Mouse (Mus musculus): ENCODE measurements at regions not wholly inside any gene's neighbourhood (a gene's known extent, or its start where the extent isn't known, plus 50 kb on each side); places are given as distances from the start of the nearest gene placed in this dataset.

DNA sequence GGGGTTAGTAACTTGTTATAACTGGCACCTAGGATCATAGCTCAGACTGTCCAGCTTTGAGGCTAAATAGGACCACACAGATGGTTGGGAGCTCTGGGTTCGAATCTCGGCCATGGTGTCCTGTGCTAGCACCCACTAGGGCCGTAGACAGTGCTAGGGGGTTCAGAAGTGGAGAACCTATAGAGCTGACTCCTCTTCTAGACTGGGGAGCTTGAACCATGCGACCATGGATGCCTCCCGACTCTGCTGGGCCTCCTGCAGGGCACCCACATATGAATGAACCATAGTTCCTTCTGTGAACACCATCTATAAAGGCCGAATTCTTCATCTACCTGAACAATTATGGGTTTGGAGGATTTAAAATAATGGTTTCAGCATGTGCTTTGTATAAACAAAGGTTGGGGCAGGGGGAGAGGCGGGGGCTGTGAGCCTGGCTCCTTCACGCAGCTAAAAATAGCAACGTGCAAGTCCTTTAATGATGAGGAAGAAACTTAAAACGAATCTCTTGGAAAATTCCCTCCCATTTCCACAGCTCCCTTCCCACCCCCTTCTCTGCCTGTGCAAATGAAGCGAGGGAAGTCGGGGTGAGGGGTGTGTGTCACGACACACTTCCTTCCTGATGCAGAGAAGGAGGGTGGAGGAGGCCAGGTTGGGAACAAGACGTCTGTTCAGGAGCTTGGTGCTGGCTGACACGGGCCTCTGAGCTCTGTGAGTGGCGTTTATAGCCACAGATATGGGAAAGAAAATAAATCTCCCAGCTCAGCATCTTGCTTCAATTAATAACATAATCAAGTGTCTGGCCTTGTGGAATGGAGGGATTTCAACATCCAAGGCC, 71.6 kb downstream of the Syf2 start:
- peaks cover 5% of the 10 kb centered on the region for H3K4me1 ChIP-seq (ENCODE audit: control insufficient read depth, insufficient read depth, low read length)
- WGBS, result 33% methylated on average over 16 of the region's 16 CpGs
- peak; percentile 56; the same call in 1 of the 2 replicates for ATAC-seq (ENCODE audit: insufficient number of reproducible peaks, insufficient read depth, low FRiP score, low read depth)
- no peak overlapping the region for H3K9ac ChIP-seq (replicated peaks; ENCODE audit: low read depth, low read length)
- no peak overlapping the region for H3K27ac ChIP-seq (ENCODE audit: low read length)
- no peak overlapping the region for H3K4me3 ChIP-seq (ENCODE audit: low read depth, low read length)
- H3K4me2 ChIP-seq (replicated peaks; ENCODE audit: low read depth, low read length), result no peak overlapping the region
- H3K9me3 ChIP-seq (ENCODE audit: control insufficient read depth, low read depth, low read length), result no peaks in the 10 kb centered on the region
- H3K27me3 ChIP-seq (ENCODE audit: control insufficient read depth, insufficient read depth, low read length), result no peaks in the 10 kb centered on the region
- H3K36me3 ChIP-seq (ENCODE audit: control insufficient read depth, insufficient read depth, low read length), result no peaks in the 10 kb centered on the region

- ATAC-seq (ENCODE audit: insufficient number of reproducible peaks, insufficient read depth, low FRiP score, low read depth), result no peak
- Histone ChIP-seq H3K9ac (replicated peaks; ENCODE audit: low read depth, low read length) (no peak overlapping the region), H3K4me2 (replicated peaks; ENCODE audit: low read depth, low read length) (no peak overlapping the region), H3K36me3 (ENCODE audit: control insufficient read depth, insufficient read depth, low read length) (no peaks in the 10 kb centered on the region), H3K27me3 (ENCODE audit: control insufficient read depth, insufficient read depth, low read length) (no peaks in the 10 kb centered on the region), H3K4me3 (ENCODE audit: low read depth, low read length) (no peak overlapping the region), H3K27ac (ENCODE audit: low read length) (no peak overlapping the region), H3K9me3 (ENCODE audit: control insufficient read depth, low read depth, low read length) (no peaks in the 10 kb centered on the region; the same call in 1 of the 2 replicates), H3K4me1 (ENCODE audit: control insufficient read depth, insufficient read depth, low read length) (no peaks in the 10 kb centered on the region)
- WGBS, result 75% methylated on average over 6 of the region's 6 CpGs
These were observed 80.7 kb downstream of the Syf2 start for GRCm38 (mm10) chr4:135011365-135011764.

GRCm38 (mm10) chr4:135012945-135013344, 82.2 kb downstream of the Syf2 start:
- Histone ChIP-seq H3K27ac (ENCODE audit: low read length) (no peak overlapping the region), H3K4me3 (ENCODE audit: low read depth, low read length) (no peak overlapping the region), H3K27me3 (ENCODE audit: control insufficient read depth, insufficient read depth, low read length) (no peaks in the 10 kb centered on the region), H3K9me3 (ENCODE audit: control insufficient read depth, low read depth, low read length) (no peaks in the 10 kb centered on the region; the same call in 1 of the 2 replicates), H3K4me1 (ENCODE audit: control insufficient read depth, insufficient read depth, low read length) (no peaks in the 10 kb centered on the region), H3K4me2 (replicated peaks; ENCODE audit: low read depth, low read length) (no peak overlapping the region), H3K36me3 (ENCODE audit: control insufficient read depth, insufficient read depth, low read length) (no peaks in the 10 kb centered on the region), H3K9ac (replicated peaks; ENCODE audit: low read depth, low read length) (no peak overlapping the region)
- WGBS, result 64% methylated on average over 4 of the region's 4 CpGs
- no peak for ATAC-seq (ENCODE audit: insufficient number of reproducible peaks, insufficient read depth, low FRiP score, low read depth)

DNA sequence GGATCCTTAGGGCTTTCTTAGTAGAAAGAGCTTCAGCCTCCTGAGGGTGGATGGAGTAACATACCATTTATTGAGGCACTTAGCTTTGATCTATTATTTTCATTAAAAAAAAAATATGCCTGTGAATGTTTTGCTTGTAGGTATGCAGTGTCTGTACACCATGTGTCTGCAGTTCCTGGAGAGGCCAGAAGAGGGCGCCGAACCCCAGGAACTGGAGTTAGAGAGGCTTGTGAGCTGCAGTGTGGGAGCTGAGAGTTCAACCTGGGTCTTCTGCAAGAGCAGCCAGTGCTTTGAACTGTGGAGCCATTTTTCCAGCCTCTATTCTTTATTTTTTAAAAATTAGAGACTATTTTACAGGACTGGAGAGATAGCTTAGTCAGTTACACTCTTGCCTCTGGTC, 83.2 kb downstream of the Syf2 start:
- Histone ChIP-seq H3K36me3 (ENCODE audit: control insufficient read depth, insufficient read depth, low read length) (no peaks in the 10 kb centered on the region), H3K27ac (ENCODE audit: low read length) (no peak overlapping the region), H3K4me3 (ENCODE audit: low read depth, low read length) (no peak overlapping the region), H3K9me3 (ENCODE audit: control insufficient read depth, low read depth, low read length) (no peaks in the 10 kb centered on the region; the same call in 1 of the 2 replicates), H3K27me3 (ENCODE audit: control insufficient read depth, insufficient read depth, low read length) (no peaks in the 10 kb centered on the region), H3K4me1 (ENCODE audit: control insufficient read depth, insufficient read depth, low read length) (no peaks in the 10 kb centered on the region), H3K4me2 (replicated peaks; ENCODE audit: low read depth, low read length) (no peak overlapping the region), H3K9ac (replicated peaks; ENCODE audit: low read depth, low read length) (no peak overlapping the region)
- WGBS, result 52% methylated on average over 2 of the region's 2 CpGs
- ATAC-seq (ENCODE audit: insufficient number of reproducible peaks, insufficient read depth, low FRiP score, low read depth), result no peak

DNA sequence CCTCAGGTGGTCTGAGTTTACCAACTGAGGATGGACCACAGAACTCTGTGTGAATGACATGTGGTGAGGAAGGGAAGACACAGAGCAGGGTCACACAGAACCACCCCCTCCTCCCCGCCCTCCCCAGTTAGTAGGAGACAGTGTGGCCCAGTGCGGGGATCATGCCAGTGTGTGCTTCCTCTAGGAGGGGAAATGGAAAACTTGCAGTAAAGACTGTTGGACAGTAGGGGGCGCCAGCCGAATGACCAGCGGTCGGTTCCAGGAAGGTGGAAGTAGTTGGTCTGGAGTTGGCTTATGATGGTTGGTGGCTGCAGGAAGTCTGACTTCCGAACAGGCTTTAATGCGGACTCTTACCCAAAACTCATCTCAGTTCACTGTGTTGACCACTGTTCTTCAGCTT, 87.3 kb downstream of the Syf2 start:
- no peak for ATAC-seq (ENCODE audit: insufficient number of reproducible peaks, insufficient read depth, low FRiP score, low read depth)
- H3K9ac ChIP-seq (replicated peaks; ENCODE audit: low read depth, low read length), result no peak overlapping the region
- no peak overlapping the region for H3K4me3 ChIP-seq (ENCODE audit: low read depth, low read length)
- no peak overlapping the region for H3K27ac ChIP-seq (ENCODE audit: low read length)
- no peaks in the 10 kb centered on the region; the same call in 1 of the 2 replicates for H3K9me3 ChIP-seq (ENCODE audit: control insufficient read depth, low read depth, low read length)
- H3K36me3 ChIP-seq (ENCODE audit: control insufficient read depth, insufficient read depth, low read length), result no peaks in the 10 kb centered on the region
- no peaks in the 10 kb centered on the region for H3K27me3 ChIP-seq (ENCODE audit: control insufficient read depth, insufficient read depth, low read length)
- WGBS, result 28% methylated on average over 8 of the region's 8 CpGs
- no peaks in the 10 kb centered on the region for H3K4me1 ChIP-seq (ENCODE audit: control insufficient read depth, insufficient read depth, low read length)
- H3K4me2 ChIP-seq (replicated peaks; ENCODE audit: low read depth, low read length), result no peak overlapping the region

- Histone ChIP-seq H3K27ac (ENCODE audit: low read length) (no peak overlapping the region), H3K9me3 (ENCODE audit: control insufficient read depth, low read depth, low read length) (no peaks in the 10 kb centered on the region), H3K36me3 (ENCODE audit: control insufficient read depth, insufficient read depth, low read length) (no peaks in the 10 kb centered on the region), H3K9ac (replicated peaks; ENCODE audit: low read depth, low read length) (no peak overlapping the region), H3K27me3 (ENCODE audit: control insufficient read depth, insufficient read depth, low read length) (no peaks in the 10 kb centered on the region), H3K4me3 (ENCODE audit: low read depth, low read length) (no peak overlapping the region), H3K4me1 (ENCODE audit: control insufficient read depth, insufficient read depth, low read length) (no peaks in the 10 kb centered on the region), H3K4me2 (replicated peaks; ENCODE audit: low read depth, low read length) (no peak overlapping the region)
- ATAC-seq (ENCODE audit: insufficient number of reproducible peaks, insufficient read depth, low FRiP score, low read depth), result no peak
- WGBS, result 69% methylated on average over 2 of the region's 2 CpGs
These were observed 88.4 kb downstream of the Syf2 start for GRCm38 (mm10) chr4:135019120-135019519.

- ATAC-seq (ENCODE audit: insufficient number of reproducible peaks, insufficient read depth, low FRiP score, low read depth), result no peak
- 77% methylated on average over 8 of the region's 8 CpGs for WGBS
- no peaks in the 10 kb centered on the region for H3K4me1 ChIP-seq (ENCODE audit: control insufficient read depth, insufficient read depth, low read length)
- no peak overlapping the region for H3K4me2 ChIP-seq (replicated peaks; ENCODE audit: low read depth, low read length)
- H3K36me3 ChIP-seq (ENCODE audit: control insufficient read depth, insufficient read depth, low read length), result no peaks in the 10 kb centered on the region
- no peaks in the 10 kb centered on the region for H3K27me3 ChIP-seq (ENCODE audit: control insufficient read depth, insufficient read depth, low read length)
- H3K4me3 ChIP-seq (ENCODE audit: low read depth, low read length), result no peak overlapping the region
- no peaks in the 10 kb centered on the region for H3K9me3 ChIP-seq (ENCODE audit: control insufficient read depth, low read depth, low read length)
- no peak overlapping the region for H3K9ac ChIP-seq (replicated peaks; ENCODE audit: low read depth, low read length)
- no peak overlapping the region for H3K27ac ChIP-seq (ENCODE audit: low read length)
These were observed 89.7 kb downstream of the Syf2 start for GRCm38 (mm10) chr4:135020262-135020991.

GRCm38 (mm10) chr4:135023200-135023599, 92.5 kb downstream of the Syf2 start:
- no peak overlapping the region for H3K4me3 ChIP-seq (ENCODE audit: low read depth, low read length)
- no peaks in the 10 kb centered on the region for H3K36me3 ChIP-seq (ENCODE audit: control insufficient read depth, insufficient read depth, low read length)
- 0 out of 2 replicates have a peak, but pooled peaks cover 9% of the 10 kb centered on the region for H3K4me1 ChIP-seq (ENCODE audit: control insufficient read depth, insufficient read depth, low read length)
- ATAC-seq (ENCODE audit: insufficient number of reproducible peaks, insufficient read depth, low FRiP score, low read depth), result no peak
- no peak overlapping the region for H3K27ac ChIP-seq (ENCODE audit: low read length)
- H3K9ac ChIP-seq (replicated peaks; ENCODE audit: low read depth, low read length), result no peak overlapping the region
- no peaks in the 10 kb centered on the region for H3K9me3 ChIP-seq (ENCODE audit: control insufficient read depth, low read depth, low read length)
- H3K27me3 ChIP-seq (ENCODE audit: control insufficient read depth, insufficient read depth, low read length), result no peaks in the 10 kb centered on the region
- H3K4me2 ChIP-seq (replicated peaks; ENCODE audit: low read depth, low read length), result no peak overlapping the region
- WGBS, result 93% methylated on average over 5 of the region's 5 CpGs

Data from stomach, embryonic 14.5 days (tissue).